ENCODE assay signal across 22 mouse cellular contexts in genomic region chr3:53245571-53246208, GRCm38 (mm10).
DNase-seq lines count a peak whose midpoint lies in the region; ATAC-seq and TF ChIP-seq lines count a peak whose summit lies in the region.
"Had no signal": no experiment of that assay in that cellular context is flagged by ENCODE, and none has a peak within 500 bp of the region (broad histone marks: within the 10 kb centered on the region; RNA-seq: fewer than 3 reads in every experiment).

No protein-coding gene starts in this region.

- POLR2A ChIA-PET in Patski (lab: Charles Lee) = interaction anchor here (0.6 to 1.1 kb wide), 4 partner anchors 11 to 229 kb away, joined by 3 to 4 read pairs (median 4); no protein-coding TSS in a partner anchor

- ATAC-seq in Patski = peak; percentile 79
- ATAC-seq: forebrain, postnatal 0 days; hindbrain, postnatal 0 days; liver, postnatal 0 days; midbrain, embryonic 15.5 days had no signal

- no peaks in the 10 kb centered on the region for H3K27me3 ChIP-seq in Patski
- H3K27me3 ChIP-seq: embryonic facial prominence, embryonic 15.5 days; megakaryocyte, embryonic 14.5 days; midbrain, embryonic 15.5 days had no signal

- peak; percentile 96 for DNase-seq in heart, adult 11 months
- DNase-seq in heart, postnatal 4 days = no peak
- peak; percentile 93 for DNase-seq in 3T3-L1 (ENCODE audit: low read depth, low spot score)
- DNase-seq in Patski (ENCODE audit: low read depth, low spot score) = peak; percentile 62
- DNase-seq in heart, postnatal 14 days = peak; percentile 14 to 15
- no peak for DNase-seq in retina, embryonic 14.5 days (ENCODE audit: low spot score)
- DNase-seq in right cerebral cortex, postnatal 25 days = no peak
- DNase-seq in urinary bladder, postnatal 25 days (ENCODE audit: low spot score) = no peak
- DNase-seq: adrenal gland, postnatal 36 days; cerebellum, adult 18-20 months; cerebellum, postnatal 25 days; forebrain, postnatal 0 days; kidney, adult 2 months; kidney, postnatal 10 days; liver, postnatal 0 days; lung, postnatal 14 days; retina, postnatal 1 day; thymus, postnatal 36 days had no signal

- in situ Hi-C loops in Patski (cut with MboI; ENCODE audit: low pct_unique_long_range_greater_than_20kb) = loop anchor here (5.0 kb wide), 1 partner anchor 203 kb away; the partner anchor contains the start of gene Lhfp

- CTCF ChIA-PET in Patski (lab: Charles Lee) = interaction anchor here (0.7 to 3.8 kb wide), 19 partner anchors 11 to 233 kb away, joined by 3 to 23 read pairs (median 4); partner anchors contain the start of gene Lhfp

- peak; percentile 49 for TF ChIP-seq CTCF in Patski (IDR thresholded peaks at IDR 0.05)

- intact Hi-C loops in heart, postnatal 14 days (cut with DNase I) = loop anchor here (2.0 to 10.0 kb wide), 2 partner anchors 199 to 217 kb away; no protein-coding TSS in a partner anchor

Comparison
In these comparisons a context has a peak if more than half of its experiments do, and no peak if none do; other contexts are left out.
1. DNase-seq: peak in heart, adult 11 months (single experiment), 3T3-L1 (single experiment), Patski (single experiment) and heart, postnatal 14 days (2 of 2); none in heart, postnatal 4 days (single experiment), retina, embryonic 14.5 days (single experiment), right cerebral cortex, postnatal 25 days (single experiment) and urinary bladder, postnatal 25 days (single experiment).